Mouse (Mus musculus) erythroblast, embryonic 14.5 days (primary cell): ENCODE data around the gene Litaf. TPM values are rescaled to one million over a fixed set of nuclear protein-coding genes. Genes with fewer than 3 reads are reported as not detected.
"Not testable (repeated sequence)": the region's sequence is repeated elsewhere in the genome, so short reads cannot be mapped to it uniquely, and the experiment has no call there.

ENCODE experiments used
- H3K27me3 ChIP-seq: 2 replicates; pipeline ENCODE4 v1.6.1; 2012; ENCODE audit warnings: inconsistent platforms; ENCODE audit not compliant: control insufficient read depth
- H3K36me3 ChIP-seq: 2 replicates; pipeline ENCODE4 v1.6.1; 2012; ENCODE audit warnings: mild to moderate bottlenecking, inconsistent platforms; ENCODE audit not compliant: control insufficient read depth
- H3K4me1 ChIP-seq: 2 replicates; pipeline ENCODE4 v1.6.1; 2012; ENCODE audit warnings: inconsistent platforms; ENCODE audit not compliant: control insufficient read depth
- H3K4me3 ChIP-seq: replicated peaks from 2 replicates; pipeline ENCODE3; 2012; ENCODE audit warnings: moderate library complexity, mild to moderate bottlenecking, inconsistent platforms
- H3K9me3 ChIP-seq: 2 replicates; pipeline ENCODE4 v1.6.1; 2012; ENCODE audit warnings: low read length, inconsistent platforms, mixed read lengths; ENCODE audit not compliant: control insufficient read depth
- GATA1 ChIP-seq: IDR thresholded peaks from 2 replicates; pipeline ENCODE4 v1.6.1; 2012; ENCODE audit warnings: low read length, inconsistent platforms, mixed read lengths
- TAL1 ChIP-seq: IDR thresholded peaks from 3 replicates; pipeline ENCODE4 v1.6.1; 2012; ENCODE audit warnings: low read length, inconsistent platforms, mixed read lengths
- polyA plus RNA-seq: library from polyadenylated mRNA; stranded (reverse); fragments of >175 nt; gene quantifications from 2 replicates; pipeline ENCODE4 v1.2.3, GENCODE M21; 2012

Gene Litaf
- polyA plus RNA-seq, 1 experiment = 1.1 TPM

GRCm38 (mm10) chr16:10958763-10959440 lies 107.1 kb downstream of the Litaf start:
- Histone ChIP-seq H3K9me3 (no peaks in the 10 kb centered on the region), H3K27me3 (no peaks in the 10 kb centered on the region), H3K36me3 (peaks cover 13% of the 10 kb centered on the region; the same call in 1 of the 2 replicates), H3K4me3 (no peak overlapping the region), H3K4me1 (no peaks in the 10 kb centered on the region)
- no peak for TF ChIP-seq GATA1
- no peak for TF ChIP-seq TAL1

GRCm38 (mm10) chr16:10958307-10958706 lies 107.7 kb downstream of the Litaf start:
- not testable (repeated sequence) for H3K27me3 ChIP-seq, H3K9me3 ChIP-seq, H3K4me1 ChIP-seq, H3K4me3 ChIP-seq
- peaks cover 13% of the 10 kb centered on the region; the same call in 1 of the 2 replicates for H3K36me3 ChIP-seq

GRCm38 (mm10) chr16:10957794-10958193 lies 108.2 kb downstream of the Litaf start:
- Histone ChIP-seq H3K4me1 (no peaks in the 10 kb centered on the region), H3K36me3 (peaks cover 9% of the 10 kb centered on the region; the same call in 1 of the 2 replicates)
- TF ChIP-seq GATA1 (no peak), TAL1 (no peak)

GRCm38 (mm10) chr16:10956938-10957685 lies 108.8 kb downstream of the Litaf start:
- Histone ChIP-seq H3K4me1 (no peaks in the 10 kb centered on the region), H3K27me3 (no peaks in the 10 kb centered on the region), H3K4me3 (no peak overlapping the region), H3K36me3 (peaks cover 9% of the 10 kb centered on the region; the same call in 1 of the 2 replicates), H3K9me3 (no peaks in the 10 kb centered on the region)
- TF ChIP-seq GATA1 (no peak), TAL1 (no peak)

More at GRCm38 (mm10) chr16:10957794-10958193, 108.2 kb downstream of the Litaf start:
- Histone ChIP-seq H3K27me3 (no peaks in the 10 kb centered on the region), H3K9me3 (no peaks in the 10 kb centered on the region), H3K4me3 (no peak overlapping the region)

- Histone ChIP-seq H3K27me3 (no peaks in the 10 kb centered on the region), H3K4me1 (no peaks in the 10 kb centered on the region), H3K36me3 (no peaks in the 10 kb centered on the region; the same call in 1 of the 2 replicates), H3K9me3 (no peaks in the 10 kb centered on the region), H3K4me3 (no peak overlapping the region)
- TF ChIP-seq GATA1 (no peak), TAL1 (no peak)
Observed at GRCm38 (mm10) chr16:10955078-10955477, 110.9 kb downstream of the Litaf start.

- no peaks in the 10 kb centered on the region; the same call in 1 of the 2 replicates for H3K36me3 ChIP-seq
Observed at GRCm38 (mm10) chr16:10952881-10953280, 113.1 kb downstream of the Litaf start.

GRCm38 (mm10) chr16:10952071-10952470 lies 113.9 kb downstream of the Litaf start:
- H3K9me3 ChIP-seq = no peaks in the 10 kb centered on the region
- H3K4me3 ChIP-seq = no peak overlapping the region
- no peak for TF ChIP-seq GATA1
- no peak for TF ChIP-seq TAL1
- H3K36me3 ChIP-seq = no peaks in the 10 kb centered on the region; the same call in 1 of the 2 replicates
- H3K27me3 ChIP-seq = no peaks in the 10 kb centered on the region
- no peaks in the 10 kb centered on the region for H3K4me1 ChIP-seq

More at GRCm38 (mm10) chr16:10952881-10953280, 113.1 kb downstream of the Litaf start:
- TF ChIP-seq TAL1 = no peak
- TF ChIP-seq GATA1 = no peak
- Histone ChIP-seq H3K4me1 (no peaks in the 10 kb centered on the region), H3K27me3 (no peaks in the 10 kb centered on the region), H3K4me3 (no peak overlapping the region), H3K9me3 (no peaks in the 10 kb centered on the region)

GRCm38 (mm10) chr16:10951581-10951980 lies 114.4 kb downstream of the Litaf start:
- H3K4me3 ChIP-seq = no peak overlapping the region
- no peaks in the 10 kb centered on the region for H3K4me1 ChIP-seq
- H3K36me3 ChIP-seq = no peaks in the 10 kb centered on the region; the same call in 1 of the 2 replicates
- H3K27me3 ChIP-seq = no peaks in the 10 kb centered on the region
- TF ChIP-seq TAL1 = no peak
- no peak for TF ChIP-seq GATA1
- H3K9me3 ChIP-seq = no peaks in the 10 kb centered on the region

GRCm38 (mm10) chr16:10950539-10950938 lies 115.4 kb downstream of the Litaf start:
- Histone ChIP-seq H3K4me1 (no peaks in the 10 kb centered on the region), H3K9me3 (no peaks in the 10 kb centered on the region), H3K4me3 (no peak overlapping the region), H3K36me3 (no peaks in the 10 kb centered on the region), H3K27me3 (no peaks in the 10 kb centered on the region)
- TF ChIP-seq GATA1 (no peak), TAL1 (no peak)
